Mouse (Mus musculus): ENCODE measurements around the gene Sh3rf1.

The Sh3rf1 gene

DNA sequence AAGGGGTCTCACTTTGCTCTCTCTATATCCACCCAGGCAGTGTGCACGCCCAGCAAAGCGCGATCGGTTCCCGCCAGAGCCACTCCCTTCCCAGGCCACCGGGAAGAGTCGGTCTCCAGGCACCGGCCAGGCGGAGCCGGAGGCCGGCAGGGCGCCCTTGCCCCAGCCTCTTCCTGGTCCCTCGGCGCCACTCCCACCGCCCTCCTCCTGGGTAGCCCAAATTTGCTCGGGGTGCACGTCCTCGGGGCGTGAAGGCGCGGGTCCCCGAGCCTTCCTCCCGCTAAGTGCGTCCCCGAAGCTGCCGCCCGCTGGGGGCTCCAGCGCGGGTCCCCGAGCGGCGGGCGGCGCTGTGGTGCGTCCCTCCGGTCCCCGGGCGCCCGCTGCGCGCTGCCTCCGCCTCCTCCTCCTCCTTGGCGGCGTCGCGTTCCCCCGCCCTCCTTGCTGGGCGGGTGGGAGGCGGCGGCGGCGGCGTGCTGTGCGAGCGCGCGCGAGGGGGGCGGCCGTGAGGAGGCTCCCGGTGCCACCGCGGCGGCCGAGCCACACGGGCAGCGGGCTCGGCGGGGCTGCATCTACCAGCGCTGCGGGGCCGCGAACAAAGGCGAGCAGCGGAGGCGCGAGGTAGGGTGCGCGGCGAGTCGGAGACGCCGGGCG, at the start of gene Sh3rf1:
Gene Sh3rf1 (plus strand): TSS at position 144 of the 651 bp plus-strand sequence.
- DNase-seq = peak; percentile 84

DNA sequence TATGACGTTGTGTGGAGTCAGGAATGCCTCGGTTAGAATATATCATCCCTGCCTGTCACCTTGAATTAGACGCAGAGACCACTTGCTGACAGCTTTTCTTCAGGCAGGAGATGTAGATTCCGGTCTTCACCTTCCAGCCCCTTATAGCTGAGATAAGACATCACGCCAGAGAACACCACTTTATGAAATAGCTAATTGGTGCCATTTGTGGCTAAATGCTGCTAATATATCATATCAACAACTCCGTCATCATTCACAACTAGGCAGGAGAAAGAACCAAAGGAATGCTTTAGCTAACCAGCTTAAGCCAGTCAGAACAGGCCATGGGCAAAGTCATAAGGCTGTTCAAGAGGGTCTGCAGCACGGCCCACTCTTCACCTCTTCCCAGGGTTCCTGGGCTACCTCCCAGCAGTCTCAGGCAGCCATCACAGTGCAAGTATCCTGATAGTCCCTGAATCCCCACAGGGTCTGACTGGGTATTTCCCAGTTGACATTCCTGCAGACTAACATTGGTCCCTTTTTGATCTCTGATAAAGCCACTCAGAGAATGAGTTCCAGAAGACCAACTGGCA, 49.7 kb upstream of the Sh3rf1 start:
- no peak for DNase-seq

DNA sequence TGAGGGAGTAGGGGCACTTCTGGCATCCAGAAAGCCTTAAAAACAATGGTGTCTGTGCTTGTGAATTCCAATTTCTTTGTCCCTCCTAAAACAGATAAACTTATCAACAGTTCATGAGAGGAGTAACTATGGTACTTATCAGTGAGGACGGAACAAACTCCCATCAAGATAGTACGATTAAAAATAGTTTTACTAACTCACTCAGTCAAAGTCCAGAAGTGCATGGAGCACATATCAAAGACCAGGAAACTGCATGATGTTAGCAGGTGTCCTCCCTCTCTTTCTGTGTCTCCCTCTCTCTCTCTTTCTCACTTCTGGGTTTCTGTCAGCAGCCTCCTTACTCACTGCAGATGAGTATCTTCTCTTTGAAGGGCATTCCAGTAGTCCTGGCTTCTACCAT, 47.8 kb upstream of the Sh3rf1 start:
- no peak for DNase-seq

DNA sequence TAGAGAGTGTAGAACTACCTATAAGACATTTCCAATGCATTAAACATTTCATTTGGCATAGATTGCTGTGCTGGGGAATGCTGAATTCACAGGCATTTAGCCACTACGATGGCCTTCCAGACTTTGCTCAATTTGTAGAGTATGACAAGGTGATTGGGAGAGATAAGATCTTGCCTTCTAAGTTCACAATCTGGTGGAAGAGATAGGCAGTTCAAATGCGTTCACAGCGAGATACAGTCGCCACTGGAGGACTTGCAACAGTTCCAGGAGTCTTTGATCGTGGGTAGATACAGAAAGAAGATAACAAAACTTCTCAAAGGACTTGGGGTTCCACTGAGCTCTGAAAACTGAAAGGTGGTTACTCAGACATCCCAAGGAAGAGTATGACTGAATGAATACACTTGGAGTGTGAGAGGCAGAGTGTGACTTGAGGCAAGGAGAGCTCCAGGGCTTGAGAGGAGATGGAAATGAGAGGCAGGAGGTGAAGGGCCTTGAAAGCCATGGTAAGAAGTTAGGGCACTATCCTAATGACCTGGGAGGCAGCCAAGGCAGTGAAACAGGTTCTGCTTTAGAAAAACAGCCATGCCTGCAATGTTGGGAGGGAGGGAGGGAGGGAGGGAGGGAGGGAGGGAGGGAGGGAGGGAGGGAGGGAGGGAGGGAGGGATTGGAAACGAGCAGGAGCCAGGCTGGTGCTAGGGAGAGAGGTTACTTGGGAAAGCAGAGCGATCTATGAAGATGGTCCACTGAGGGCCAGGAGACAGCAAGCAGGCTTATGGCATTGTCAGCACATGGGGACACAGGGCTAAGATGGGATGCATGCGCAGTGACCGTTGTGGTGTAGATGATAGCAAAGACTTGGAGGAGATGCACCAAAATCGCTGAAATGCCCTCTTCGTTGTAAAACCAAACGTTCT, 45.7 kb upstream of the Sh3rf1 start:
- no peak for DNase-seq

DNA sequence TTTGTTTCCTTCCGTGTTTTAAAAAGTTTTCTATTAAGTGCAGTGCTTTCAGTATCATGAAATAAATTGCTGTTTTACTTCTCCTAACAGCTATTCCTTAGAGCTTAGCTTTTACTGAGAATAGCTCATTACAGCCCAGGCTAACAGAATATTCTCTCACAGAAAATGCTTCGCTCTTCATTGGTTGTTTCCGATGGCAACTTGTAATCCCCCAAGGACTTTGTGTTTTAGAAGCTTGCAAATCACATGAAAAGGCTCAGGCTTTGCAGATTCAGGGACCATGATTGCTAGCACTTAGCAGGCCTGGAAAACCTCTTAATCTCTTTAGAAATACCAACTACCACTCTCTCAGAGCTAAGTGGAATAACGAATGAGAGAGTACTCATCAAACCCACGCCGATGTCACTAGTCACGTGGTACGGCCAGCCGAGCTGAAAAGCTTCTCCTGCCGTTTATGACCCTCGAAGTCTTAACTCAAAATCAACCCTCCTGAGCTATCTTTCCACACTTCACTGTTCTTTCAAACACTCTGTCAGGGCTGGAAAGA, 45.0 kb upstream of the Sh3rf1 start:
- DNase-seq = no peak

DNA sequence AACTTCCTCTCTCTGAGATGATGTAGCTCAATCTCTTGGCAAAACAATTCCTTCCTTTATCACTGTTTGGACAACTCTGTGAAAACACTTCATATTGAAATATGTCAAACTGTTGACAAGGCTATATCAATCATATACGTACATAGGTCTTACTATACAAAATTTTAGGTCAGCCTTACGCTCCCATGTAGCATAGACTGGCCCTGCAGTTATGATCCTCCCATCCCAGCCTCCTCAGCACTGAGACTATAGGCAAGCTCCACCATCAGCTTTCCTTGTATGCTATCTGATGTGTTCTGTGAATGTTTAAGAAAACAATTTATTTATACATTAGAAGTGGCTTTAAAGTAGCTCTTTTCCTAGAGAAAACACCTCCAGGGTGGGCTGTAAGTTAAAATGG, 42.1 kb upstream of the Sh3rf1 start:
- no peak for DNase-seq

DNA sequence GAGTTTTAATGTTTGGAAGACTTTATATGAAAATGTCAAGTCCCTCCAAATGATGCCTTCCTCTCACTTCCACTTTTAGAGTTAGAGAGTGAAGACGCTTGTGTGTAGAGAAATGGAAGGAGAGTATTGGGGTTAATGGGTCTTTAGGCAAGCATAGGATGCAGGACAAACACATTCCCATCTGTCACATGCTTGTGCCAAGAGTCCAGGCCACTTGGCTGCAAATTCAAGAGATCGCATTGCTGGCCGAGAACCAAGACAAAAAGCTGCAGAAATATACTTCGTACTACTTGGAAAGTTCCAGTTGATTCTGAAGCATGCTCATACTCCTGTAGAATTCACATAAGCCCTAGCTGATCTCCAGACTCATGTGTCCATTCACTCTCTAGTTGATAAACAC, 41.7 kb upstream of the Sh3rf1 start:
- DNase-seq = no peak

DNA sequence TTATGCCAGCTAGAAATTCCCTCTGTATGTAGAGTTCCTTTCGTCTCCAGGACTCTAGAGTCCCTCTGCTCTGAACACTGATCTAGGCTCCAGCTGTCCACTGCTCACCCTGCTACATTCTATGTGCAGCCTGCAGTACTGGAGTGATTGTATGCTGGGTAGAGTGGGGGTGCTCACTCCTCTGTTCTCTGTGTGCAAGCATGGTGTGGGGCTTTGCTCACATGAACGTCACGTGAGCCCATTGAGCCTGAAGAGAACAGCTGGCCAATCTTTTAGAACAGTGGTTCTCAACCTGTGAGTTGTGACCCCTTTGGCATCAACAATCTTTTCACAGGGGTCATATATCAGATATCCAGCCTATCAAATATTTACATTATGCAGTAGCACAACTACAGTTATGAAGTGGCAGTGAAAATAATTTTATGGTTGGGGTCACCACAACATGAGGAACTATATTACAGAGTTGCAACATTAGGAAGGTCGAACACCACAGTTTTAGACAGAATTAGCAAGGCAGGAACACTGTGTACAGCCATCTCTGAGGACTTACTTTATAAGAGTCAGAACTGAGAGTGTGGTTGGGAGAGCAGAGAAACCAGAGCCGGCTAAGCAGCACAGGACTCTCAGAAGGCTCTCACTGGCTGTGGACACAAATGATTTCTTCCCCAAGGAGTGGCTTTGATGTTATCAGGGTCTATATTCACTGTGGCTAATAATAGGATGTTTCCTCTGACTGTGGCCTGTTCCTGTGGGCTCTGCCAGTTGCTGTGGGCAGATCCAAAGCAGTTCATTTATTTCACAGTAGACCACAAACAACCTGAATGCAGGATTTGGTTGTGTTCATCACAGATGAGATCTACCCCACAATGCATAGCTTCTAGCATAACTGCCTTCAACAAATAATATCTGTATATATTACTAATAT, 38.1 kb upstream of the Sh3rf1 start:
- DNase-seq = no peak

DNA sequence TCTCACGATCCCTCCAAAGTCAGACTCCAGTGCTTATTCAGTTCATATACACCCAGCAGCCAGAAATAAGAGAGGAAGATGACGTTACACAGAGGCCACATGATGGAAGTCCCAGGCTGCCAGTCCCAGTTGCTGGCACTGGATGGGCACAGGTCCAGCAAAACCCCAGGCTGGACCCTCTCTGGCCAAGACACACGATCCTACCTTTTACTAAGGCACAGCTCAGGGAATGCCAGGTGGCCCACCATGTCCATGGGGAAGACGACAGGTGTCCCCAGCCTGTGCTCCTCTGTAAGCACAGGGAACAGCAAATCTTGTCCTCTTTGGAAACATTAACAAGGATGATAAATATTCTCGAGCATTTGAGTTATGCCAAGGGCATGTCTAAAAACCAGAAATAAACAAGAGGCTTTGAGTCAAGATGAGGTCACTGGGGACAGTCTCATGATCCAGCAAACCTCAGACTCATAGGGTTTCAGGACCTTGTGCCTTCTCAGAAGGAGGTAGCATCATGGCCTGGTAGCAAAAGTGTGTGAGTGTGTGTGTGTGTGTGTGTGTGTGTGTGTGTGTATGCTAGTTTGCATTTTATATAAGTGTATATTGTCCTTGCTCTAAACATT, 29.3 kb upstream of the Sh3rf1 start:
- no peak for DNase-seq

DNA sequence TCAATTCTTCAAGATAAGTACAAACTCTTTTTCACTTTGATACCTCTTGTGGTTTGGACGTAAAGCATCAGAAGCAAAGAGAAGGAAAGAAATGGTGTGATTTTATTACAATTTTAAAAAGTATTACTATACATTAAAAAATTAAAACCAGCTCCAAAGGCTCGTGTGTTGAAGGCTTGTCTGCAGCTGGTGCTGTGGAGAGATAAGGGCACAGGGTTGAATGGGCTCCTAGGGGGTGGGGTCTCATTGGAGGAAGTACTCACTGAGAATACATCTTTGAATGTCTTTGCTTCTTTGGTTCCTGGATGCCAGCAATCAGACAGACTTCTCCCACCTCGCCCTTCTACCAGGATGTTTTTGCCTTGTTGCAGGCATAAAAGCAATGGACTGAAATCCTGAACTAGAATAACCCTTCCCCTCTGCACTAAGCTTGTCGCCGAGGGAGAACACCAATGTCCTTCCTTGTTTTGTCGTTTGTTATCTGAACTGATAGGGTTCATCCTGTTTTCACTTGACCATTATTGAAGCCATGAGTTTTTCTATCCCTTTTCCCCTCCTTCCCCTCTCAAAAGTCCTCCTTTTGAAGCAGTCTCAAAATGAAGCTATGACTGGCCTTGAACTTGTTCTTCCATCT, 23.3 kb upstream of the Sh3rf1 start:
- no peak for DNase-seq

DNA sequence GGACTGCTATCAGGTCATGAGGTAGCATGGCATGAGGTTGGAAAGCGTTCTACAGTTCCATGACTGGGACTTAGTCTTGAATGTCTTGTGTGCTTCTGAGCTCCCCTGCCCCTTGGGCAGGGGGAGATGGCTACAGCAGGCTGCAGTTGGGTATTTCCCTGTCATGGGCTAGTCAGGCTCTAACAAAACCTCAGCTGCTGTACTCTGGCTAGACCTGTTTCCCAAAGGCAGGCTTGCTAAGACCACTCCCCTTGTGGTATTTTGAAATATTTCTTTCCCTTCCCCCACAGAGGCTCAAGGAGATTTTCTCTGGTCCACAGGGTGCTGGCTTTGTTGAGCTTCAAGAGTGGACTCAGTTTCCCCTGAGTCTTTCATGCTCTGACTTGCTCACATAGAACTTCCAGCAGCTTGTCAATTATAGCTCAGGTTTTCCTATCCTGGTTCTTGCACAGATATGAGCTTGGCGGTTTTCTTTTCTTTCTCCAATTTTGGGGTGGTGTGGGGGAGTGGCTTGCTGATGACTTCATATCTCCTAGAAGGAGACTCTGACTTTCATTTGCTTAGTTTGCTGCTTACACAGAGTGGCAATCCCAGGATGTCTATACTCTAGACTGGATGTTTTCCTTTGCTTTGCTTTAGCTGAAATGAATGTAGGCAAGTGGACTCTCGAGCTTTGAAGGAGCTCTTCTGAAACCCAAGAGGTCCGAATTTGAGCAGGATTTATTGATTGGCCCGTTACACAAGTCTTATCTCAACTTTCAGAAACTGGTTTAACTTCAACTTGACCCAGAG, 20.4 kb upstream of the Sh3rf1 start:
- DNase-seq = no peak

DNA sequence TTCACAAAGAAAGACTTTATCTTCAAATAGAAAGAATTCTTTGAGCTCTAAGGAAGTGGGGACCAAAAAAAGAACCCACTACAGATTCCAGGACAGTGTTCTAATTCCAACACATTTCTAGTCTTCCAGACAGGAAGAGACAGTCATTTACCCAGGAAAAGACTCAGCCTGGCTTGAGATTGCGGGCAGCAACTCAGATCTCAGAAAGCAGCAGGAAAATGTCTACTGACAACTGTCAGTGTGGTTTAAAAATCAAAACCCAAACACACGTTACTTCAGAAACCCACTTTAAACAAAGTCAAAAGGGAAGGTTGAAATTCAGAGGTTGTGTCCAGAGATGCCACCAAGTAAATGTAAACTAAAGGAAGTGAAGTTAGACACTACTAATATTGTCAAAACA, 16.8 kb upstream of the Sh3rf1 start:
- DNase-seq = no peak

DNA sequence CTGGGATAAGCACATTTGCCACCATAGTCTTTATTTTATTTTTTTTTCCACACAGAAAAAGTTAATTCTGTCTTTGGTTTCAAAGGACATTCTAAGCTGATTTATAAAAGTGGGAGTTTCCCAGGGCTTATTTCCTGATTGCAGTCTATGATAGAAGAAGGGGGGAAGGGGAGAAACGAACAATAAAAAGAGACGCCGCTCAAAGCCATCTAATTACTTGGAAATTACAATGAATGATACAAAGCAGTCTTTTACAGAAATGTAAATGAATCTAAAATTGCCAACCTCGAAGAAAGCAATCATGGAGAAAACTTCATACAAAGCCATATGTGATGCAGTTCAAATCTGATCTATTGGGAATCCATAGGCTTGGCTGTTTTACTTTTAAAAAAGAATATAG, 16.0 kb upstream of the Sh3rf1 start:
- no peak for DNase-seq

DNA sequence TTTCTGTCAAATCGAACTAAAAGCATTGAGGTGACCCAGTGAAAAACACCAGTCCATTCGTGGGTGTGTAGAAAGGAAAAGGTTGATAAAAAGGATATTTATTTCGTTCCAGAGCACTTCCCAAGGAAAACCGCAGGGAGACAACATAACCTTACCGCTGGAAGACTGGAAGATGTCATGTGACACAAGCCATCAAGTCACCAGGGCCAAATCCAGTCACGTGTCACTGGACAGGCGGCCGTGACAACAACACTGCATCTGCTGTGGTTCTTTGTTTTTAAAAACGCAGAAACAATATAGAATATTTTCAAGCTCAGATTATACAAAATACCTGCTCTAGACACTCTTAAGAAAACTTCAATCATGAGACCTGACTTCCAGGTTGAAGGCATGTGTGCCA, 15.0 kb upstream of the Sh3rf1 start:
- no peak for DNase-seq

DNA sequence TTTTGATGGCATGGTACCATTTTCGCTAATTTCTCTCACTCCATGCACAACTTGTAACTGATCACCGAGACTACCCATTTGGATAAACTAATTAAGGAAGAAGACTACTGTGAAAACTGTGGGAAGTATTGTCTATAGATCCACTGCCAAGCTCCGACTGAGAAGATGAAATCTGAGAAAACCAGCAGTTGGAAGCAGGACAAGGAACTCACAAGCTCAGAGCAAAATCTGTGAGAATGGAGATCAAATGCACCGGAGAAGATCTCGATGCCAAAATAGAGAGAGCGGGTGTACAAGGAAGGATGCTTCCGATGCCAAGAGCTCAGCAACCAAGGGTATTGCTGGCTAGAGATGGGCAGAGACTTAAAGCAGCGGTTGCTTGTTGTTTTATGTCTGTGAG, 12.8 kb upstream of the Sh3rf1 start:
- DNase-seq = peak; percentile 21

DNA sequence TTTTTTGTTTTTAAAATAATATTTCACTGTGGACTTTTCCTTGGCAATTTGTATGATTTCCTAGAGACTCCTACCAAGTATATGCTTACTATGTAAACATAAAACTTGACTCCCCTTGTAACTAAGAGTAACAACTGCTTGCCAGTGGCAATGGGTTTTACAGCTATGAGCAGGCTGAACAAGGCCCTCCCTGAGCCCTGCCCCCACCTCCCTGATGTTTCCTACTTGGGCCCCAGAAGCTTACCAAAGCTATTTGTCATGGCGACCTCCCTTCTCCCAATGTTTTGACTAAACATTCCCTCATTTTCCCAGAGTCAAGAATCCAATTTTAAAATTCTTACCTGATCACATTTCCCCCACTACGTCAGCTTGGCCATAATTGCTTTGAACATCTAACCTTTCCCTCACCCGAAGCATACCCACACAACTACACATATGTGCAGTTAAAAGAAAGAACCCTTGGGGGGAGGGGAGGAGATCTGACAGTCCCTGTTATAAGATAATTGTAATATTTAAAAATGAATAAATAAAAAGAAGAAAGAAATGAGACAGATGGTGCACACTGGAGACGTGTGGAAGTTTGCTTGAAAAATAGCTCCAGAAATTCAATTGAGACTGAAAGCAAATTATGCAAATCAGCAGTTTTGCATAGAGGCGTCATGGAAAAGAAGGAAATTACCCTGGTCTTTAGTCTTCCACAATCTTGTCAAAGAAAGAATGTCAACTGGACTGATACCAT, 8.4 kb upstream of the Sh3rf1 start:
- no peak for DNase-seq

DNA sequence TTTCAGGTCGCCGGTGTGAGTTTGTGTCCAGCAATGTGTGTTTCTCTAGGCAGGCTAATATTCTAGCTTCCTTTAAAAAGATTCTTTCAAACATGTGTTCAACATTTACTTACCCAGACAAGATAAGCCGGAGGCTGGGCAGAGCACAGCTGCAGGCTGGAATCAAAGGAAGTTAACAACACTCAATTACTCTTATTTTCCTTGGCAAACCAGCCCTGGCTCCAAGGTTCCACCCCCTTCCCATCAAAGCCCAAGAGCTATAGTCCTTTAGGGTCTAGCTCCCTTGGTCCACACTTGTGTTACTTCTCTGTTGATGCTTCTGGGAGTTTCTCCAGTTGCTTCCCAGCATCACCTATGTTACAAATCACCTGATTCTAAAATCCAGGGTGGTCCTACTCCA, 6.7 kb upstream of the Sh3rf1 start:
- no peak for DNase-seq

DNA sequence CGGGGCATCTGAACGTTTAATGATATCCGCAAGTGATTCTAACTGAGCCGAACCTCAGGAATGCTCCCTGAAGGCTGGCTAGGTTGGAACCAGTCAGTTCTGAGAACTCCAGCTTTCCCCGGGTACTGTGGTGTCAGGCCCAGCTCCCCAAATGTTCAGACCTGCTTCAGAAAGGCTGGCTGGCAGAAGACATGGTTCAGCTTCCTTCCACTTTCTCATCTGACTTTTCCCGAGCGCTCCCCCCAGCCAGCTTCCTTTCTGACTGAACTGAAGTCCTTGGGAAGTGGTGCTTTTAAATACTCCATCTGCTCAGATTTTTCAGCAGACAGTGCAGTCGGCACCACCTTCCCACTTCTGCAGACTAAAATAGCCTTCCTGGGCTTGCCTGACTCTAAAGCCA, 6.2 kb upstream of the Sh3rf1 start:
- peak; percentile 64 for DNase-seq

DNA sequence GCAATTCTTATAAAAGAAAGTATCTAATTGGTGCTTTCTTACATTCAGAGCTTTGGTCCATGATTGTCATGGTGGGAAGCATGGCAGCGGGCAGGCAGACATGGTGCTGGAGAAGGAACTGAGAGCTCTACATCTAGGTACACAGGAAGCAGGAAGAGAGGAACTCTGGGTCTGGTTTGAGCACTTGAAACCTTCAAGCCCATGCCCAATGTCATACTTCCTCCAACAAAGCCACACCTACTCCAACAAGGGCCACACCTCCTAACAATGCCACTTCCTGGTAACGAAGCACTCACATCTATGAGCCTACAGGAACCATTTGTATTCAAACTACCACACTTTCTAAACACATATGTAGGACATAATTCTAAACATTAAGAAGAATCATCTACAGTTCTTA, 5.2 kb upstream of the Sh3rf1 start:
- DNase-seq = no peak

DNA sequence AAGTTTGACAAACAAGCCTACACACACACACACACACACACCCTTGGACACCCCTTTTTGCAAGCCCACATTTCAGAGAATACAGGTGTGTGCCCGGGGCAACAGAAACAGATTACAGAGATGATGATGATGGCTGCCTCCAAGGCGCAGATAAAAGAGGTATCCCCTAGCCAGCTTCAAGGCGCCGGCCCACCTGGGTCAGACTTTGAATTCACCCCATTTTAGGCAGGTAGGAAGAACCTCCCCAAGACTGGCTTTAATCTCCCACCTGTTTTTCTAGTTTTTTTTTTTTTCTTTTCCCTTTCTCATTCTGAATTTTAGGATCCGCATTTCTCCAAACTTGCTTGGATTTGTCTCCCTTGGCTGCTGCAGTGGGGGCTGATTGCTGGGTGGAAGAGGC, 389 bp upstream of the Sh3rf1 start:
- no peak for DNase-seq
